Mouse (Mus musculus) T-helper 2 cell (primary cell): Measurements from ENCODE around the gene Msantd1.
"Not testable (repeated sequence)": the region's sequence is repeated elsewhere in the genome, so short reads cannot be mapped to it uniquely, and the experiment has no call there.

Source experiments
- in situ Hi-C: fragments of 300-600 bp; cut with MboI, MseI; formaldehyde crosslinking; loops from one replicate; pipeline ENCODE4 v1.15.1; 2025; ENCODE audit warnings: high pct_unique_total_duplicates

The Msantd1 gene

GRCm38 (mm10) chr5:34907910-34908725 is at the start of gene Msantd1:
TSS of gene Msantd1 (plus strand) at chr5:34908012.
- in situ Hi-C loops = no loop called here

GRCm38 (mm10) chr5:34865367-34865766 is 42.4 kb upstream of the Msantd1 start:
- in situ Hi-C loops = no loop called here

GRCm38 (mm10) chr5:34880307-34880706 is 27.5 kb upstream of the Msantd1 start:
- in situ Hi-C loops = not testable (repeated sequence)

- in situ Hi-C loops = no loop called here
Observed at GRCm38 (mm10) chr5:34881023-34881422, 26.8 kb upstream of the Msantd1 start.

- in situ Hi-C loops = no loop called here
Observed at GRCm38 (mm10) chr5:34885250-34885649, 22.6 kb upstream of the Msantd1 start.

GRCm38 (mm10) chr5:34889252-34889651 is 18.6 kb upstream of the Msantd1 start:
- in situ Hi-C loops = no loop called here

- in situ Hi-C loops = no loop called here
Observed at GRCm38 (mm10) chr5:34896697-34897453, 10.9 kb upstream of the Msantd1 start.

GRCm38 (mm10) chr5:34899787-34900469 is 7.9 kb upstream of the Msantd1 start:
- in situ Hi-C loops = no loop called here

GRCm38 (mm10) chr5:34902371-34902770 is 5.4 kb upstream of the Msantd1 start:
- in situ Hi-C loops = no loop called here

- in situ Hi-C loops = no loop called here
Observed at GRCm38 (mm10) chr5:34902811-34903385, 4.9 kb upstream of the Msantd1 start.

GRCm38 (mm10) chr5:34904412-34904811 is 3.4 kb upstream of the Msantd1 start:
- in situ Hi-C loops = no loop called here

GRCm38 (mm10) chr5:34907230-34907629 is 582 bp upstream of the Msantd1 start:
- in situ Hi-C loops = no loop called here

GRCm38 (mm10) chr5:34908726-34909633 is 1.2 kb downstream of the Msantd1 start:
- in situ Hi-C loops = no loop called here

GRCm38 (mm10) chr5:34909634-34910503 is 2.1 kb downstream of the Msantd1 start:
- in situ Hi-C loops = no loop called here

GRCm38 (mm10) chr5:34910504-34910815 is 2.6 kb downstream of the Msantd1 start:
- in situ Hi-C loops = no loop called here

GRCm38 (mm10) chr5:34915801-34916200 is 8.0 kb downstream of the Msantd1 start:
- in situ Hi-C loops = loop anchor here (5.0 kb wide), 2 partner anchors 132 to 592 kb away; no protein-coding TSS in a partner anchor

- in situ Hi-C loops = loop anchor here (5.0 kb wide), 2 partner anchors 130 to 590 kb away; no protein-coding TSS in a partner anchor
Observed at GRCm38 (mm10) chr5:34917234-34917655, 9.4 kb downstream of the Msantd1 start.

GRCm38 (mm10) chr5:34918785-34919184 is 11.0 kb downstream of the Msantd1 start:
- in situ Hi-C loops = loop anchor here (5.0 kb wide), 2 partner anchors 129 to 589 kb away; no protein-coding TSS in a partner anchor

- in situ Hi-C loops = no loop called here
Observed at GRCm38 (mm10) chr5:34922531-34922930, 14.7 kb downstream of the Msantd1 start.

GRCm38 (mm10) chr5:34923920-34924319 is 16.1 kb downstream of the Msantd1 start:
- in situ Hi-C loops = no loop called here
